Mouse (Mus musculus): Measurements from ENCODE around the gene Strn.

Strn gene

GRCm38 (mm10) chr17:78618164-78618693, 118.8 kb downstream of the Strn start:
- DNase-seq (ENCODE audit: low spot score): no peak

DNA sequence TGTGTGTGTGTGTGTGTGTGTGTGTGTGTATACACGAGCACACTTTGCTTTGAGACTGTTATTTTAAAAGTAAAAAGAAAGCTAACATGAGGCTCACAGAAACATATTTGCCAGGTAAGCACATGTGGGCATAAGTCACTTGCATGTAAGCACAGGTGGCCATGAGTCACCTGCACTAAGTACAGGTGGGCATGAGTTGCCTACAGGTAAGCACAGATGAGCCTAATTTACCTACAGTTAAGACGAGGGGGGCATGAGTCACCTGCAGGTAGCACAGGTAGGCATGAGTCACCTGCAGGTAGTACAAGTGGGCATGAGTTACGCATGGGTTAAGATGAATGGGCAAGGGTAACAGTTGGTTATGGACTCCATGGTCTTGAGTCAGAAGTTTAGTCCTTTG, 121.9 kb downstream of the Strn start:
- DNase-seq (ENCODE audit: low spot score): no peak

GRCm38 (mm10) chr17:78614481-78614880, 122.5 kb downstream of the Strn start:
- no peak for DNase-seq (ENCODE audit: low spot score)

DNA sequence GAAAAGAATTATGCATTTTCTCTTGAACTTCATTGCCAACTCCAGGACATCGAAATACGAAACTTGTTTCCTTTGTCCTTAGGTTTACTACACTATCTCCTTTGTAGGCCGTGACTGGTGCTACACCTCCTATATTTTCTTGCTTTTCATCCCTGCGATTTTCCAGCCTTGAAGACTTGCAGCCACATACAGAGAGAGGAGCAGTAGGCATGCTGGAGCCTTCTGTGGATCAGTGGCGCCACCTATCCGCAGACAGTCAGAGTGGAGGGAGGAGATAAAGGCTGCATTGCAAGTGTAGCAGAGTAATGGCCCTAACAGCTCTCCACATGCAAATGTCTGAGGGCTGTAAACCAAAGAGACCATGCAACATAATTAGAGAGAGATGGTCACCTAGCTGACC, 125.9 kb downstream of the Strn start:
- DNase-seq (ENCODE audit: low spot score): no peak

GRCm38 (mm10) chr17:78609191-78609855, 127.7 kb downstream of the Strn start:
- DNase-seq (ENCODE audit: low spot score): no peak

GRCm38 (mm10) chr17:78608716-78609115, 128.3 kb downstream of the Strn start:
- DNase-seq (ENCODE audit: low spot score): no peak

DNA sequence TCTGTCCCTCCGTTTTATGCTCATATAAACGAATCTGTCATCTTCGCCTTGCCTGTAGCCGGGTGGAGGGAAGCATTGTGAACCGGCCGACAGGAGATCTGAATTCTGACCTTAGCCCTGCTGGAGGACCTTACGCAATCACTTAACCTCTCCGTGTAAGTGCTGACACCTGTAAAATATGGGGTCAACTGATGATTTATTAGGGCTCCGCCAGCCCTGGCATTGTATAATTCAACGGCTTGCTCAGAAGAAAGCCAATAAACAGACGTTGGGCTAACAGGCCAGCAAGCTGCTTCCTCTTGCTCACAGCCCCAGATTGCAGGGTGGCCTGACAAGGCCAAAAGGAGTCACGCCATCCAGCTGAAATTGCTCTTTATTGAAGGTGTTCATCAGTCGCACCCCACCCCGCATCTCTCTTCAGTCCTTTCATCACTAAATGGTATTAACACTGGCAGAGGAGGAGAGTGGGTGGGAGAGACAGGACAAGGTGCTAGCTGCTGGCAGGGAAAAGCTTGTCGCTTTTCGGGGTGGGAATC, 128.8 kb downstream of the Strn start:
- no peak for DNase-seq (ENCODE audit: low spot score)

GRCm38 (mm10) chr17:78604431-78604830, 132.6 kb downstream of the Strn start:
- DNase-seq (ENCODE audit: low spot score): no peak

- peak; percentile 28 for DNase-seq (ENCODE audit: low spot score)
Measured at GRCm38 (mm10) chr17:78603872-78604271, 133.1 kb downstream of the Strn start.

DNA sequence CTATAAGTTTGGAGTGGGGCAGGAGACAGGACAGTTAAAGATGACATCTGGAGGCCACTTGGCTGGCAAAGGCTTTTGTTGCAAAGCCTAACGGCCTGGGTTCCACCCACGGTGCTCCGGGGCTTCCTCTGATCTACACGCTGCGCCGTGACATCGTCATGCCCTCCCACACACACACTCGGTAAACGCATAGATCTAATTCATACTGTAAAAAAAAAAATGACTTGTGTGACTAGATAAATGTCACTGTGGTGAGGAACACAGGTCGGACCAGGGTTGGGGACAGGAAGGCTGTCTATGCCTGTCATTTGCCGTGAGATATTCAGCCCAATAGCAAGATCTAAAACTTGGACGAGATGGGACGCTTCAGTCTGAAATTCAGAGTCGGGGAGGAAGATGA, 134.7 kb downstream of the Strn start:
- DNase-seq (ENCODE audit: low spot score): no peak

DNA sequence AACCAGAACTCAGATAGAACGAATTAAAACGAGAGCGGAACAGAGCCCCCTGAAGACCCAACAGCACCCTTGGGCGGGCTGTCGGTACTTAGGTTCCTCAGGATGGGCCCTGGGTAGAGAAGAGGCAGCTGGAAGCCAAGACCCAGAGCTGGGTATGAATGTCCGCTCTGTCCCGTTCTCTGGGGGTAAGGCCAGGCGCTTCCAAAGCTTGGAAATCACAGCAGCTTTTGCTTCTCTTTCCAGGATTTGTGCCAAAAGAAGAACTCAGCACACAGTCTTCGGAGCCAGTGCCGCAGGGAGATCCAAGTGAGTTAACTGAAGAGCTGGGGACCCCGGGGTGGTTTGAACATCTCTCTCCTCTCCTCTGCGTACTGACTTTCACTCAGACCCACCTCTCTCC, 135.4 kb downstream of the Strn start:
- DNase-seq (ENCODE audit: low spot score): no peak

DNA sequence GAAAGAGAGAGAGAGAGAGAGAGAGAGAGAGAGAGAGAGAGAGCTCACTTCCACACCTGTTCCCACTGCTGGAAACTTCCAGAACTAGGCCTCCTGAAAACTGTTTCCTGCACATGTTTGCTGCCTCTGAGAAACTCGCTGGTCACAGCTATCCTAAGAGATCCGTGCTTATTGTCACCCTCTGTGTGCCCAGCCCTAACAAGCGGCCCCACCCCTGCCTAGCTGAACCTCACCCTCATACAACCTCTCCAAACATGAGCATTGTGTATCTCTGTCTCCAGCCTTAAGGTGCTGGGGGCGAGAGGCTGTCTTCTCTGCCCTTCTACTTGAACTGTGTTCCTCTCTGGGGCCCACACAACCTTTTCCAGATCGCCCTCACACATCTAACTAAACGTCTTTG, 136.0 kb downstream of the Strn start:
- DNase-seq (ENCODE audit: low spot score): no peak

Data from ovary, adult 18-20 months (tissue).